Mouse (Mus musculus) kidney, embryonic 14.5 days (tissue): ENCODE measurements around the gene Olfr818. TPM values are rescaled to one million over a fixed set of nuclear protein-coding genes. Genes with fewer than 3 reads are reported as not detected.
"Not testable (repeated sequence)": the region's sequence is repeated elsewhere in the genome, so short reads cannot be mapped to it uniquely, and the experiment has no call there.

Source experiments
- ATAC-seq: fragments of 200-750 bp; cut with Nextera tagmentation; 2 replicates; pipeline ENCODE4 v1.8.0; 2017; ENCODE audit warnings: moderate number of reproducible peaks, mild to moderate bottlenecking, moderate TSS enrichment, moderate library complexity; ENCODE audit not compliant: low FRiP score, low TSS enrichment
- H3K27ac ChIP-seq: fragments of 300-500 bp; sonication (generic); 2 replicates; pipeline ENCODE4 v1.5.1; 2014; ENCODE audit warnings: low read depth, mild to moderate bottlenecking, low read length, moderate library complexity, mixed read lengths
- H3K27me3 ChIP-seq: fragments of 300-500 bp; sonication (generic); 2 replicates; pipeline ENCODE4 v1.6.1; 2014; ENCODE audit warnings: mild to moderate bottlenecking, low read length; ENCODE audit not compliant: control insufficient read depth, insufficient read depth
- H3K36me3 ChIP-seq: fragments of 300-500 bp; sonication (generic); 2 replicates; pipeline ENCODE4 v1.6.1; 2014; ENCODE audit warnings: low read length, mixed read lengths; ENCODE audit not compliant: control insufficient read depth, insufficient read depth
- H3K4me1 ChIP-seq: fragments of 300-500 bp; sonication (generic); 2 replicates; pipeline ENCODE4 v1.6.1; 2014; ENCODE audit warnings: low read length, mixed read lengths; ENCODE audit not compliant: control insufficient read depth, insufficient read depth
- H3K4me2 ChIP-seq: fragments of 300-500 bp; sonication (generic); replicated peaks from 2 replicates; pipeline ENCODE4 v1.6.1; 2014; ENCODE audit warnings: low read depth, mild to moderate bottlenecking, low read length
- H3K4me3 ChIP-seq: fragments of 300-500 bp; sonication (generic); 2 replicates; pipeline ENCODE4 v1.5.1; 2014; ENCODE audit warnings: mild to moderate bottlenecking, low read length
- H3K9ac ChIP-seq: fragments of 300-500 bp; sonication (generic); 2 replicates; pipeline ENCODE4 v1.6.1; 2014; ENCODE audit warnings: low read depth, mild to moderate bottlenecking, low read length, moderate library complexity
- H3K9me3 ChIP-seq: fragments of 300-500 bp; sonication (generic); 2 replicates; pipeline ENCODE4 v1.6.1; 2016; ENCODE audit warnings: low read length; ENCODE audit not compliant: control insufficient read depth
- WGBS: fragments of 180-500 bp; shearing (Covaris S2); extraction: QIAGEN DNeasy Blood & Tissue Kit; methylation state at CpG from one replicate; pipeline ENCODE4 v1.1.7; 2014; 5-methylcytosine and 5-hydroxymethylcytosine counted together
- polyA plus RNA-seq: library from polyadenylated mRNA; unstranded; fragments of >200 nt; fragmentation: Nextera tagmentation; extraction: Ambion mirVana; gene quantifications from 2 replicates; pipeline ENCODE4 v1.2.1, GENCODE M21; 2014

The Olfr818 gene
- not detected in 2 replicates for polyA plus RNA-seq

DNA sequence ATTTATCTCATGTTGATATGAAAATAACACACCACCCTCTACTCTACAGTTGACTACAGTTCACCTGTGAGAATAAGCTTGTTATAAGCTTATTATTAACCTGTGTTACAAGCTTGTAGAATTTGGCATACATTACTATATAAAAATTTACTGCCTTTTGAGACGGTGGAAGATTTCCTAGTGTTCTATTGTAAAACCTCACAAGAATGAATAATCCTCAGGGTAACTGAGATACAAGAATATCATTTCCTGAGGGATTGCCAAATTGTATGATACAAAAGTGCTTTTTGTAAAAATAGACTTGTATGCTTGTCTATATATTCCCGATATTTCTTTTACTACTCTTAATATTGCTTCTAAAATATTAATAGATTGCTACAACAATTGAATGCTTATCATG is at the start of gene Olfr818:
Gene Olfr818, minus strand, starts transcription at position 101 of the 400 bp plus-strand sequence.
- no peaks in the 10 kb centered on the region for H3K36me3 ChIP-seq
- 89% methylated on average over 2 of the region's 2 CpGs for WGBS
- H3K4me2 ChIP-seq, result no peak within 1 kb of the TSS

DNA sequence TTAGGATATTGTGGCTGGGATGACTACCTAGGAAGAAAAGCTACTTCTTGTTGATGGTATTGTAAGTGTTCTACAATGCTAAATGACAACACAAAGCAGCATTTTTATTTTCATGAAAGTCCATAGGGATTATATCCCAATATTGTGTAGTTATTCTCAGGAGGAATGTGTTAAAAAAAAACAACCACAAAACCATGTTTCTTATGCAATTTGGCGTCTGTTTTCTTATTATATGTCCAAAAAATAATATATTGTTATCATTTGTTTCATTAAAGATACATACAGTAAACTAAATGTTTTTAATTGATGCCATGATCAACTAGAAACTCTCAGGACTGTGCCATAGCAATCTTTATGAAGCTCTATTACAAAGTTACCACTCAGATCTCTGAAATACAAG is 36.1 kb upstream of the Olfr818 start, which contains the start of gene Gm10310:
Gene Gm10310, minus strand, starts transcription at position 101 of the 400 bp plus-strand sequence.
- WGBS, result no CpG with 5 or more reads among the region's 1 CpGs
- H3K36me3 ChIP-seq, H3K27ac ChIP-seq, H3K4me1 ChIP-seq, ATAC-seq, H3K4me3 ChIP-seq, H3K9me3 ChIP-seq, H3K4me2 ChIP-seq, H3K27me3 ChIP-seq, H3K9ac ChIP-seq: not testable (repeated sequence)

More for the DNA sequence above, at the start of gene Olfr818:
- Histone ChIP-seq H3K27ac (no peak within 1 kb of the TSS), H3K9ac (no peak within 1 kb of the TSS), H3K27me3 (no peaks in the 10 kb centered on the region), H3K4me3 (no peak within 1 kb of the TSS), H3K4me1 (no peaks in the 10 kb centered on the region), H3K9me3 (no peaks in the 10 kb centered on the region)
- ATAC-seq, result no peak

- whole genome bisulfite sequencing, result no CpG with 5 or more reads among the region's 3 CpGs
Measured at GRCm38 (mm10) chr10:129981867-129982266, 33.0 kb upstream of the Olfr818 start.

DNA sequence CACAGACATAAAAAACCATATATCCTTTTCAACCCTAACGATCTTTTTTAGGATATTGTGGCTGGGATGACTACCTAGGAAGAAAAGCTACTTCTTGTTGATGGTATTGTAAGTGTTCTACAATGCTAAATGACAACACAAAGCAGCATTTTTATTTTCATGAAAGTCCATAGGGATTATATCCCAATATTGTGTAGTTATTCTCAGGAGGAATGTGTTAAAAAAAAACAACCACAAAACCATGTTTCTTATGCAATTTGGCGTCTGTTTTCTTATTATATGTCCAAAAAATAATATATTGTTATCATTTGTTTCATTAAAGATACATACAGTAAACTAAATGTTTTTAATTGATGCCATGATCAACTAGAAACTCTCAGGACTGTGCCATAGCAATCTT is 27.1 kb upstream of the Olfr818 start, which contains the start of gene Olfr247:
Gene Olfr247, minus strand, starts transcription at position 101 of the 400 bp plus-strand sequence.
- not testable (repeated sequence) for H3K9ac ChIP-seq, H3K4me3 ChIP-seq, H3K36me3 ChIP-seq, H3K27me3 ChIP-seq, H3K4me2 ChIP-seq, H3K9me3 ChIP-seq, ATAC-seq, H3K4me1 ChIP-seq, H3K27ac ChIP-seq
- no CpG with 5 or more reads among the region's 2 CpGs for WGBS

More at GRCm38 (mm10) chr10:129981867-129982266, 33.0 kb upstream of the Olfr818 start:
- not testable (repeated sequence) for H3K4me1 ChIP-seq, H3K4me3 ChIP-seq, H3K9me3 ChIP-seq, H3K27ac ChIP-seq, ATAC-seq, H3K9ac ChIP-seq, H3K27me3 ChIP-seq, H3K36me3 ChIP-seq, H3K4me2 ChIP-seq

- H3K9me3 ChIP-seq, H3K4me3 ChIP-seq, H3K36me3 ChIP-seq, H3K4me1 ChIP-seq, H3K9ac ChIP-seq, H3K27ac ChIP-seq, H3K27me3 ChIP-seq, ATAC-seq, H3K4me2 ChIP-seq: not testable (repeated sequence)
- WGBS, result no CpG with 5 or more reads among the region's 3 CpGs
Measured at GRCm38 (mm10) chr10:129972994-129973393, 24.1 kb upstream of the Olfr818 start.

GRCm38 (mm10) chr10:129967166-129967565 is 18.3 kb upstream of the Olfr818 start, which contains the start of gene Olfr819:
Gene Olfr819 (minus strand): TSS chr10:129967266.
- whole genome bisulfite sequencing, result 74% methylated on average over 2 of the region's 2 CpGs

GRCm38 (mm10) chr10:129966232-129966631 is 17.3 kb upstream of the Olfr818 start:
- not testable (repeated sequence) for H3K4me3 ChIP-seq, ATAC-seq, H3K4me1 ChIP-seq, H3K36me3 ChIP-seq, H3K27ac ChIP-seq, H3K9ac ChIP-seq, H3K4me2 ChIP-seq, H3K9me3 ChIP-seq, H3K27me3 ChIP-seq
- 95% methylated on average over 2 of the region's 3 CpGs for WGBS

More at GRCm38 (mm10) chr10:129967166-129967565, 18.3 kb upstream of the Olfr818 start, which contains the start of gene Olfr819:
- H3K4me3 ChIP-seq, H3K4me1 ChIP-seq, H3K9ac ChIP-seq, ATAC-seq, H3K9me3 ChIP-seq, H3K27me3 ChIP-seq, H3K27ac ChIP-seq, H3K36me3 ChIP-seq, H3K4me2 ChIP-seq: not testable (repeated sequence)

- ATAC-seq, result no peak
- Histone ChIP-seq H3K4me3 (no peak within 1 kb of the TSS), H3K4me2 (no peak within 1 kb of the TSS), H3K4me1 (no peaks in the 10 kb centered on the region), H3K36me3 (no peaks in the 10 kb centered on the region), H3K27me3 (no peaks in the 10 kb centered on the region), H3K9ac (no peak within 1 kb of the TSS), H3K27ac (no peak within 1 kb of the TSS), H3K9me3 (no peaks in the 10 kb centered on the region)
- 68% methylated on average over 1 of the region's 1 CpGs for WGBS
Measured at GRCm38 (mm10) chr10:129915497-129915896, 33.4 kb downstream of the Olfr818 start, which contains the start of gene Olfr816. Gene Olfr816 (minus strand): TSS chr10:129915597.

DNA sequence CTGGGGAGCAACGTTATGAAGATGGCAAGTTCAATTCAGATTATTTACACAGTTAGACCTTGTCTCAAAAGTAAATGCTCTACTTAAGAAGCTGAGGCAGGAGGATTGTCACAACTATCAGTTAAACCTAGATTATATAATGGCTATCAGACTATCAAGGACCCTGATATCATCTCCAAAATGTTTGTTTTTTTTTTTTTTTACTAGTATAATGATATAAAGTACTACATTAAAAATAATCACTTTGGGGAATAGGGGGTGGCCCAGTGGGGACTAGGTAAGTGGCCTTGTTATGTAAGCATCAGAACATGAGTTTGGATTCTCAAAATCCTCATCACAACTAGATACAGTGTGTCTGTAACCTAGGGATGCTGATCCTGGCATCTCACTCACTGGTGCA is 43.1 kb downstream of the Olfr818 start, which contains the start of gene Olfr815:
Gene Olfr815, minus strand, starts transcription at position 101 of the 400 bp plus-strand sequence.
- not testable (repeated sequence) for H3K9me3 ChIP-seq, H3K4me3 ChIP-seq, ATAC-seq, H3K9ac ChIP-seq, H3K27ac ChIP-seq, H3K4me2 ChIP-seq, H3K27me3 ChIP-seq, H3K36me3 ChIP-seq, H3K4me1 ChIP-seq
- no CpG with 5 or more reads among the region's 1 CpGs for WGBS
